Mouse (Mus musculus) activated CD4-positive, CD25-positive, alpha-beta regulatory T cell (primary cell): ENCODE measurements around the gene Clec1a. TPM values are rescaled to one million over a fixed set of nuclear protein-coding genes. Genes with fewer than 3 reads are reported as not detected.

Experiments used
- polyA plus RNA-seq, 2 experiments: library from polyadenylated mRNA; unstranded; fragments of 100-300 nt; shearing (Covaris generic); gene quantifications; one replicate each; pipeline ENCODE4 v1.2.1; 2017

The Clec1a gene
- polyA plus RNA-seq = not detected

GRCm38 (mm10) chr6:129451411-129452039 is at the start of gene Clec1a:
Gene Clec1a, minus strand, starts transcription at chr6:129452000.

DNA sequence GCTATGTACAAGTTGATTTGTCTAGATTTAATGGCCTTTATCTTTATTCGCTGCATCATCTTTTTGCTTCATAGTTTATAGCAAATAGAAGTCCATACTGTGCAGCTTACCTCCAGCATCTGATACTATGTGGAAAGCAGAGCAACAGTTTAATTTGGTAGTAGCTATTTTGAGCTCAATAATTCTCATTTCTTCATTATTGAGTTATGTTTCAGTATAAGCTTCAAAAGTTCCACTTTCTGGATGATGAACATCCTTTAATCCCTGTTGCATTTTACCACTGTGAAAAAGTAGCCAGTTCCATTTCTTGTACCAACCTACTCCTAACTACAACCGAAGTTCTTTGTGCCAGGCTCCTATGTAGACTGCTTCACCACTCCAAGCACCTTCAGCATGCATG is 43.2 kb downstream of the Clec1a start, which contains the start of gene Clec9a:
Gene Clec9a, plus strand, starts transcription at position 301 of the 400 bp plus-strand sequence.

DNA sequence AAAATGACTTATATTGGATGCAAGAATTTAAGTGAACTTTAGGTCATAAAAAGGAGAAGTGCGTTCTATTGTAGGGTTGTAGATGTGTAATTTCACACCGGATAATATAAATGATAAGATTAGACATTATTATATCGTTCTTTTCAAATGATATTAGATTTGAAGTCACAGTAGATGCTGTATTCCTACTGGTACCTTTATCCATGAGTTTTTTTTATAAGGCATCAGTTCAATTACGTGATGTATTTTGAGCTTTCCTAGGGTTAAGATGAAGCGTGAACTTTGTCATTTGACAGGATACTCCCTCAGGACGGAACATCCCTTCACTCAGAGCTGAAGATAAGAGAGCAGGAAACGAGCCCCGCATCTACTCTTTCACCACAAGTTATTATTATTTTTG is 54.8 kb downstream of the Clec1a start, which contains the start of gene Clec1b:
Gene Clec1b, plus strand, starts transcription at position 301 of the 400 bp plus-strand sequence.

DNA sequence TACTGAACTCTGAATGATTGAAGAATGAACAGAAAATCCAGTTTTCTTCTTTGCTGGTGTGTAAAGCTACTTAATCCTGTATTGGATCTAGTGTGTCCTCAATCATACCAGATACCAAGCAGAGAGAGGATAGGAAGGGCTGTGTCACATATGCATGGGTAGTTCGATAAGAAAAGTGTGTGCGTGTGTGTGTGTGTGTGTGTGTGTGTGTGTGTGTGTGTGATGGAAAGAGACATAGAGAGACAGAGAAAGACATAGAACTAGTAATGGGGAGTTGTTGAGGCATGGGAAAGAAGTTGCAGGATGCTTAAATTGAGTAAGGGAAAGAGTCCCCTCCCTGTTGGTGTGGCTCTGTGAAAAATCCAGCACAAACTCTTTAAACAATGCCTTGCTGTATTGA is 66.0 kb downstream of the Clec1a start, which contains the start of gene Clec12b:
Gene Clec12b, minus strand, starts transcription at position 101 of the 400 bp plus-strand sequence.

Other genes with a start within 250 kb of the Clec1a start
- 100 to 1,000 TPM; 116 to 179 TPM for gene Cd69, start 176.6 kb downstream of the Clec1a start, polyA plus RNA-seq
- gene 4922502D21Rik, start 120.2 kb downstream of the Clec1a start, polyA plus RNA-seq = not detected
- 1 to 10 TPM in 1 of 2 experiments, under 1 TPM in 1; 0.27 to 1.6 TPM for gene Clec12a, start 109.3 kb downstream of the Clec1a start, polyA plus RNA-seq
- gene Clec12b, start 66.1 kb downstream of the Clec1a start, polyA plus RNA-seq = not detected
- under 1 TPM in 1 of 2 experiments, not detected in 1; 0.75 TPM for gene Clec1b, start 54.7 kb downstream of the Clec1a start, polyA plus RNA-seq
- not detected for gene Clec9a, start 43.1 kb downstream of the Clec1a start, polyA plus RNA-seq
- under 1 TPM in 1 of 2 experiments, not detected in 1; 0.49 TPM for gene Olr1, start 55.2 kb upstream of the Clec1a start, polyA plus RNA-seq
- gene Tmem52b, start 60.6 kb upstream of the Clec1a start, polyA plus RNA-seq = not detected
- gene Gabarapl1, start 81.2 kb upstream of the Clec1a start, polyA plus RNA-seq = 10 to 100 TPM in 1 of 2 experiments, 1 to 10 TPM in 1; 6.1 to 12.8 TPM
- gene Klre1, start 125.9 kb upstream of the Clec1a start, polyA plus RNA-seq = not detected
- 1 to 10 TPM; 1.4 to 2.8 TPM for gene Klrd1, start 139.8 kb upstream of the Clec1a start, polyA plus RNA-seq
- gene Klrk1, start 171.9 kb upstream of the Clec1a start, polyA plus RNA-seq = 1 to 10 TPM in 1 of 2 experiments, under 1 TPM in 1; 0.87 to 2.1 TPM
- gene Klrc3, start 191.3 kb upstream of the Clec1a start, polyA plus RNA-seq = not detected
- gene Klrc2, start 208.7 kb upstream of the Clec1a start, polyA plus RNA-seq = under 1 TPM; 0.42 to 0.72 TPM
- 1 to 10 TPM in 1 of 2 experiments, under 1 TPM in 1; 0.52 to 1.2 TPM for gene Klrc1, start 227.0 kb upstream of the Clec1a start, polyA plus RNA-seq